Mouse (Mus musculus) liver, embryonic 15.5 days (tissue): ENCODE data around the gene Gpr83. TPM values are rescaled to one million over a fixed set of nuclear protein-coding genes. Genes with fewer than 3 reads are reported as not detected.

ENCODE experiments used
- ATAC-seq: fragments of 200-750 bp; cut with Nextera tagmentation; 2 replicates; pipeline ENCODE4 v1.8.0; 2017; ENCODE audit warnings: moderate number of reproducible peaks, mild to moderate bottlenecking, moderate library complexity; ENCODE audit not compliant: insufficient read depth
- H3K27ac ChIP-seq: fragments of 300-500 bp; sonication (generic); replicated peaks from 2 replicates; pipeline ENCODE4 v1.5.1; 2015; ENCODE audit warnings: mild to moderate bottlenecking, inconsistent platforms
- H3K27me3 ChIP-seq: fragments of 300-500 bp; sonication (generic); 2 replicates; pipeline ENCODE4 v1.6.1; 2015; ENCODE audit warnings: mild to moderate bottlenecking, inconsistent platforms
- H3K36me3 ChIP-seq: fragments of 300-500 bp; sonication (generic); replicated peaks from 2 replicates; pipeline ENCODE4 v1.6.1; 2015; ENCODE audit warnings: moderate library complexity, mild to moderate bottlenecking, inconsistent platforms
- H3K4me1 ChIP-seq: fragments of 300-500 bp; sonication (generic); replicated peaks from 2 replicates; pipeline ENCODE4 v1.6.1; 2015; ENCODE audit warnings: inconsistent platforms
- H3K4me2 ChIP-seq: fragments of 300-500 bp; sonication (generic); 2 replicates; pipeline ENCODE4 v1.6.1; 2015; ENCODE audit warnings: moderate library complexity, mild to moderate bottlenecking, inconsistent platforms
- H3K4me3 ChIP-seq: fragments of 300-500 bp; sonication (generic); replicated peaks from 2 replicates; pipeline ENCODE4 v1.5.1; 2015; ENCODE audit warnings: mild to moderate bottlenecking, inconsistent platforms
- H3K9ac ChIP-seq: fragments of 300-500 bp; sonication (generic); 2 replicates; pipeline ENCODE4 v1.6.1; 2015; ENCODE audit warnings: moderate library complexity, mild to moderate bottlenecking, inconsistent platforms
- H3K9me3 ChIP-seq: fragments of 300-500 bp; sonication (generic); replicated peaks from 2 replicates; pipeline ENCODE4 v1.6.1; 2016; ENCODE audit warnings: inconsistent platforms
- WGBS: fragments of 180-500 bp; shearing (Covaris S2); methylation state at CpG from one replicate; pipeline ENCODE4 v1.1.7; 2015; ENCODE audit warnings: mixed read lengths; ENCODE audit not compliant: insufficient replicate concordance; 5-methylcytosine and 5-hydroxymethylcytosine counted together
- polyA plus RNA-seq: library from polyadenylated mRNA; unstranded; fragments of >200 nt; fragmentation: Nextera tagmentation; extraction: Ambion mirVana; gene quantifications from 2 replicates; pipeline ENCODE4 v1.2.1, GENCODE M21; 2015

The Gpr83 gene
- polyA plus RNA-seq, 1 experiment from 2014 or later: 0.05 TPM

DNA sequence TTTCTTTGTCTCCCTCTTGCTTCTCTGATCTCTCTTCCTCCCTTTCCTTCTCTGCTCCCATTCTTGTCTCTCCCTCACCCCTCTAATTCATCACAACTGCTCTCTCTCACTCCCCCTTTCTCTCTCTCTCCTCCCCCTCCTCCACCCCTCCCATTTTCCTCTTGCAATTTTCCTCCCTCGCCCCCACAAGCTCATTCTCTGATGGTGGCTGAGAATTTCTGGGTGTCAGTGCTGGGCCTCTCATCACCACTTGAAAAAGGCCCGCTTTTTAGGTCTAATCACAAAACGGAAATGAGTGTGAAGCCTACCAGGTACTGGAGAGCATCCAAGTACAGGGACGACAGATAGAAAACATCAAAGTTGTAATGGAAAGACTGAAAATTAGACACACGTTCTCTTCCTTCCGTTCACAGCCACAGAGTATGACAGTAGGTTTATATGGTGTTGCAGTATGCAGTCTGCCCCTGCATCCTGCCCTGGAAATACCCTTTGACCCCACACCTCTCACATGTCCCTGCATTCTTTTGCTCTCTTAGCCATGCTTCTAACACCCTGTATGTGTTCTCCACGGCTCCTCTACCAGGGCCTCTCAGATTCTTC is 47.9 kb downstream of the Gpr83 start:
- Histone ChIP-seq H3K27ac (no peak overlapping the region), H3K9ac (no peak overlapping the region), H3K4me3 (no peak overlapping the region), H3K36me3 (no peaks in the 10 kb centered on the region), H3K27me3 (no peaks in the 10 kb centered on the region; the same call in 1 of the 2 replicates), H3K4me1 (no peaks in the 10 kb centered on the region), H3K9me3 (no peaks in the 10 kb centered on the region), H3K4me2 (no peak overlapping the region)
- ATAC-seq: no peak
- 52% methylated on average over 7 of the region's 7 CpGs for WGBS

DNA sequence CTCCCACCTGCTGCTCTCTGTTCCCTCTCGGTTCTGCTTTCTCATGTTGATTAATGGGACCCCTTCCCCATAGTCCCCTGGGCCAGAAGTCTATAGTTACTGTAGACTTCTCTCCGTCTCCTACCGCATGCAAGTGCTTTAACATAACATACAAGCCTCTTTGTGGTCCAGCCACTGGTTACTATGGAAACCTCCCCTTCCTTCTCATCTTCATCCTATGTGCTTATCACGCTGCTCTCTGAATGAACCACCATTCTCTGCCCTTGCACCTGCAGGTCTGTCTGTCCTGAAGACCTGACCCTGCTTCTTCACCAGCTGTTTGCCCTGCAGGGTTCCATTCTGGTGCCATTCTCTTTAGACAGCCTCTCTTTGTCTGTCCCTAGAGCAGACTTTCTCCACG is 50.0 kb downstream of the Gpr83 start:
- no peak overlapping the region for H3K9ac ChIP-seq
- WGBS: 59% methylated on average over 5 of the region's 5 CpGs

GRCm38 (mm10) chr9:14912037-14912436 is 52.0 kb downstream of the Gpr83 start:
- H3K9ac ChIP-seq: no peak overlapping the region
- H3K27ac ChIP-seq: no peak overlapping the region
- H3K27me3 ChIP-seq: no peaks in the 10 kb centered on the region
- H3K9me3 ChIP-seq: no peaks in the 10 kb centered on the region
- H3K4me1 ChIP-seq: no peaks in the 10 kb centered on the region
- ATAC-seq: no peak
- WGBS: 45% methylated on average over 2 of the region's 2 CpGs
- H3K4me2 ChIP-seq: no peak overlapping the region
- no peaks in the 10 kb centered on the region for H3K36me3 ChIP-seq
- H3K4me3 ChIP-seq: no peak overlapping the region

More for the DNA sequence above, 50.0 kb downstream of the Gpr83 start:
- Histone ChIP-seq H3K4me1 (no peaks in the 10 kb centered on the region), H3K4me3 (no peak overlapping the region), H3K9me3 (no peaks in the 10 kb centered on the region), H3K4me2 (no peak overlapping the region), H3K27ac (no peak overlapping the region), H3K27me3 (no peaks in the 10 kb centered on the region), H3K36me3 (no peaks in the 10 kb centered on the region)
- ATAC-seq: no peak

DNA sequence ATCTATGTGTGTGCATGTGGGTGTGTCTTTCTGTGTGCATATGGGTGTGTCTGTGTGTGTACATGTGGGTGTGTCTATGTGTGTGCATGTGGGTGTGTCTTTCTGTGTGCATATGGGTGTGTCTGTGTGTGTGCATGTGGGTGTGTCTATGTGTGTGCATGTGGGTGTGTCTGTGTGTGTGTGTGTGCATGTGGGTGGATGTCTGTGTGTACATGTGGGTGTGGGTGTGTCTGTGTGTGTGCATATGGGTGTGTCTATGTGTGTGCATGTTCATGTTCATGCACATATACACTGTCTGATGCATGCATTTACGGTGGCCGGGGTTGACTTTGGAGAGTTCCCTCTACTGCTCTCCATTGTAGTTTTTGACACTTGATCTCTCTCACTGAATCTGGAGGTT is 57.7 kb downstream of the Gpr83 start:
- ATAC-seq: no peak
- no peaks in the 10 kb centered on the region for H3K4me1 ChIP-seq
- no peak overlapping the region for H3K4me2 ChIP-seq
- H3K9me3 ChIP-seq: no peaks in the 10 kb centered on the region
- no peaks in the 10 kb centered on the region for H3K27me3 ChIP-seq
- WGBS: 74% methylated on average over 2 of the region's 2 CpGs
- no peak overlapping the region for H3K9ac ChIP-seq
- no peaks in the 10 kb centered on the region for H3K36me3 ChIP-seq
- no peak overlapping the region for H3K27ac ChIP-seq
- no peak overlapping the region for H3K4me3 ChIP-seq

- H3K4me2 ChIP-seq: no peak overlapping the region
- H3K9me3 ChIP-seq: no peaks in the 10 kb centered on the region
- no peaks in the 10 kb centered on the region for H3K36me3 ChIP-seq
- WGBS: 59% methylated on average over 5 of the region's 5 CpGs
- ATAC-seq: no peak
- H3K4me3 ChIP-seq: no peak overlapping the region
- H3K9ac ChIP-seq: no peak overlapping the region
- H3K27ac ChIP-seq: no peak overlapping the region
- H3K27me3 ChIP-seq: no peaks in the 10 kb centered on the region
- H3K4me1 ChIP-seq: no peaks in the 10 kb centered on the region
These were observed 59.0 kb downstream of the Gpr83 start for GRCm38 (mm10) chr9:14918825-14919668.

Other genes with a start within 250 kb of the Gpr83 start
- gene Amotl1, start 215.2 kb upstream of the Gpr83 start, polyA plus RNA-seq: 1.8 and 2.1 TPM in 2 replicates
- 0.10 TPM in 1 of 2 replicates, not detected in the other for gene Piwil4, start 119.5 kb upstream of the Gpr83 start, polyA plus RNA-seq
- 0.63 and 0.76 TPM in 2 replicates for gene Fut4, start 107.8 kb upstream of the Gpr83 start, polyA plus RNA-seq
- not detected in 2 replicates for gene 1700012B09Rik, start 89.2 kb upstream of the Gpr83 start, polyA plus RNA-seq
- 11.4 and 12.4 TPM in 2 replicates for gene Mre11a, start 75.6 kb upstream of the Gpr83 start, polyA plus RNA-seq
- 21.2 and 23.2 TPM in 2 replicates for gene Ankrd49, start 75.4 kb upstream of the Gpr83 start, polyA plus RNA-seq
- gene Izumo1r, start 43.7 kb downstream of the Gpr83 start, polyA plus RNA-seq: not detected in 2 replicates
- 4.4 and 5.9 TPM in 2 replicates for gene Panx1, start 185.3 kb downstream of the Gpr83 start, polyA plus RNA-seq